ENCODE assay signal across 9 mouse cellular contexts in genomic region chr6:82880807-82881206, GRCm38 (mm10). TPM values are rescaled to one million over a fixed set of nuclear protein-coding genes. Genes with fewer than 3 reads are reported as not detected.
DNase-seq lines count a peak whose midpoint lies in the region; ATAC-seq and TF ChIP-seq lines count a peak whose summit lies in the region.
"Had no signal": no experiment of that assay in that cellular context is flagged by ENCODE, and none has a peak within 500 bp of the region (broad histone marks: within the 10 kb centered on the region; RNA-seq: fewer than 3 reads in every experiment).

No protein-coding gene starts in this region.

- H3K9ac ChIP-seq in hindbrain, embryonic 11.5 days (ENCODE audit: low read depth, low read length): no peak overlapping the region
- no peak overlapping the region for H3K9ac ChIP-seq in hindbrain, embryonic 16.5 days (ENCODE audit: low read depth, low read length)
- H3K9ac ChIP-seq in forebrain, embryonic 15.5 days (replicated peaks): no peak overlapping the region
- H3K9ac ChIP-seq: hindbrain, embryonic 13.5 days had no signal

- H3K27ac ChIP-seq in hindbrain, embryonic 11.5 days (ENCODE audit: low read depth, low read length): no peak overlapping the region
- H3K27ac ChIP-seq in hindbrain, embryonic 16.5 days (ENCODE audit: low read depth, low read length): no peak overlapping the region
- no peak overlapping the region for H3K27ac ChIP-seq in thymus, adult 2 months (ENCODE audit: control insufficient read depth, insufficient read depth, low read length)
- H3K27ac ChIP-seq in forebrain, embryonic 15.5 days (replicated peaks): no peak overlapping the region
- H3K27ac ChIP-seq: hindbrain, embryonic 13.5 days had no signal

- TF ChIP-seq POLR2A in thymus, adult 2 months (IDR thresholded peaks at IDR 0.05; ENCODE audit: control insufficient read depth, extremely low read depth, insufficient read depth, low read length, poor library complexity): no peak

- TF ChIP-seq CTCF in thymus, adult 2 months (IDR thresholded peaks at IDR 0.05; ENCODE audit: borderline replicate concordance, control insufficient read depth, extremely low read depth, insufficient read depth, low read length, poor library complexity): no peak

- H3K36me3 ChIP-seq in hindbrain, embryonic 11.5 days (ENCODE audit: control insufficient read depth, insufficient read depth, low read length): no peaks in the 10 kb centered on the region
- no peaks in the 10 kb centered on the region for H3K36me3 ChIP-seq in hindbrain, embryonic 16.5 days (ENCODE audit: control insufficient read depth, insufficient read depth, low read length)
- H3K36me3 ChIP-seq in thymus, adult 2 months (ENCODE audit: control insufficient read depth, insufficient read depth, low read length): no peaks in the 10 kb centered on the region
- no peaks in the 10 kb centered on the region for H3K36me3 ChIP-seq in forebrain, embryonic 15.5 days
- H3K36me3 ChIP-seq: hindbrain, embryonic 13.5 days had no signal

- no peak overlapping the region for H3K4me2 ChIP-seq in hindbrain, embryonic 11.5 days (replicated peaks; ENCODE audit: low read depth, low read length)
- no peak overlapping the region for H3K4me2 ChIP-seq in hindbrain, embryonic 16.5 days (ENCODE audit: low read length)
- no peak overlapping the region for H3K4me2 ChIP-seq in forebrain, embryonic 15.5 days (replicated peaks)
- H3K4me2 ChIP-seq: hindbrain, embryonic 13.5 days had no signal

- no peaks in the 10 kb centered on the region for H3K27me3 ChIP-seq in hindbrain, embryonic 11.5 days (ENCODE audit: control insufficient read depth, insufficient read depth, low read length)
- H3K27me3 ChIP-seq in hindbrain, embryonic 16.5 days (replicated peaks; ENCODE audit: control insufficient read depth, insufficient read depth, low read length): no peaks in the 10 kb centered on the region
- no peaks in the 10 kb centered on the region for H3K27me3 ChIP-seq in thymus, adult 2 months (ENCODE audit: control insufficient read depth, insufficient read depth, low read length)
- H3K27me3 ChIP-seq in forebrain, embryonic 15.5 days: no peaks in the 10 kb centered on the region
- H3K27me3 ChIP-seq: hindbrain, embryonic 13.5 days had no signal

- no peaks in the 10 kb centered on the region for H3K9me3 ChIP-seq in hindbrain, embryonic 11.5 days (ENCODE audit: control insufficient read depth, low read length)
- no peaks in the 10 kb centered on the region for H3K9me3 ChIP-seq in hindbrain, embryonic 16.5 days (ENCODE audit: control insufficient read depth, low read length)
- H3K9me3 ChIP-seq in forebrain, embryonic 15.5 days: no peaks in the 10 kb centered on the region
- H3K9me3 ChIP-seq: hindbrain, embryonic 13.5 days had no signal

- no peaks in the 10 kb centered on the region for H3K4me1 ChIP-seq in hindbrain, embryonic 11.5 days (replicated peaks; ENCODE audit: control insufficient read depth, insufficient read depth, low read length)
- H3K4me1 ChIP-seq in hindbrain, embryonic 16.5 days (ENCODE audit: control insufficient read depth, insufficient read depth, low read depth, low read length): no peaks in the 10 kb centered on the region
- H3K4me1 ChIP-seq in thymus, adult 2 months (replicated peaks; ENCODE audit: control insufficient read depth, insufficient read depth, low read length): peaks cover under 1% of the 10 kb centered on the region; the same call in 1 of the 2 replicates
- H3K4me1 ChIP-seq in forebrain, embryonic 15.5 days: no peaks in the 10 kb centered on the region
- H3K4me1 ChIP-seq: hindbrain, embryonic 13.5 days had no signal

- ATAC-seq in hindbrain, embryonic 11.5 days (ENCODE audit: low FRiP score): no peak
- ATAC-seq in hindbrain, embryonic 16.5 days: no peak
- no peak for ATAC-seq in forebrain, embryonic 15.5 days (replicated peaks)

- no peak overlapping the region for H3K4me3 ChIP-seq in hindbrain, embryonic 11.5 days (ENCODE audit: low read depth, low read length)
- H3K4me3 ChIP-seq in hindbrain, embryonic 16.5 days (ENCODE audit: low read length): no peak overlapping the region
- H3K4me3 ChIP-seq in thymus, adult 2 months (ENCODE audit: control insufficient read depth, insufficient read depth, low read length): no peak overlapping the region
- H3K4me3 ChIP-seq in forebrain, embryonic 15.5 days: no peak overlapping the region
- H3K4me3 ChIP-seq: hindbrain, embryonic 13.5 days had no signal

- peak; percentile 17 for DNase-seq in hindbrain, embryonic 11.5 days (ENCODE audit: low spot score)
- DNase-seq in thymus, adult 2 months: peak; percentile 22
- DNase-seq in thymus, adult 18-20 months: no peak
- DNase-seq in c-Kit-positive CD71-positive TER-119-negative erythroid progenitor cells, embryonic 14.5 days (ENCODE audit: low read depth): peak; percentile 25
- DNase-seq in testis, postnatal 10 days (ENCODE audit: low spot score): peak; percentile 78
- DNase-seq in urinary bladder, adult 18-20 months (ENCODE audit: low spot score in 2 of 2): no peak

- WGBS in hindbrain, embryonic 11.5 days: 73% methylated on average over 3 of the region's 3 CpGs
- WGBS in hindbrain, embryonic 16.5 days: 79% methylated on average over 3 of the region's 3 CpGs
- WGBS in thymus, adult 2 months: 90% methylated on average over 3 of the region's 3 CpGs
- WGBS in forebrain, embryonic 15.5 days: 81% methylated on average over 3 of the region's 3 CpGs

RNA-seq across cellular contexts. Expression of gene Sema4f, which starts 58.8 kb away (rescaled TPM):
- polyA plus RNA-seq in hindbrain, embryonic 11.5 days (2014; fragmentation: Nextera tagmentation; extraction: Ambion mirVana): 1.7 and 2.0 TPM in 2 replicates
- 21.9 and 24.8 TPM in 2 replicates for polyA plus RNA-seq in hindbrain, embryonic 16.5 days (2015; fragmentation: Nextera tagmentation; extraction: Ambion mirVana)
- 3.0 and 3.3 TPM in 2 replicates for polyA plus RNA-seq in thymus, adult 2 months (2012; rRNA removed)
- polyA plus RNA-seq in forebrain, embryonic 15.5 days (2015; fragmentation: Nextera tagmentation; extraction: Ambion mirVana): 14.9 and 15.8 TPM in 2 replicates

Comparison
In these comparisons a context has a peak if more than half of its experiments do, and no peak if none do; other contexts are left out.
1. DNase-seq: peak in hindbrain, embryonic 11.5 days (single experiment), thymus, adult 2 months (single experiment), c-Kit-positive CD71-positive TER-119-negative erythroid progenitor cells, embryonic 14.5 days (single experiment) and testis, postnatal 10 days (single experiment); none in thymus, adult 18-20 months (0 of 2) and urinary bladder, adult 18-20 months (0 of 2).